Mouse (Mus musculus): ENCODE results near the gene Qrich1.

Gene Qrich1

DNA sequence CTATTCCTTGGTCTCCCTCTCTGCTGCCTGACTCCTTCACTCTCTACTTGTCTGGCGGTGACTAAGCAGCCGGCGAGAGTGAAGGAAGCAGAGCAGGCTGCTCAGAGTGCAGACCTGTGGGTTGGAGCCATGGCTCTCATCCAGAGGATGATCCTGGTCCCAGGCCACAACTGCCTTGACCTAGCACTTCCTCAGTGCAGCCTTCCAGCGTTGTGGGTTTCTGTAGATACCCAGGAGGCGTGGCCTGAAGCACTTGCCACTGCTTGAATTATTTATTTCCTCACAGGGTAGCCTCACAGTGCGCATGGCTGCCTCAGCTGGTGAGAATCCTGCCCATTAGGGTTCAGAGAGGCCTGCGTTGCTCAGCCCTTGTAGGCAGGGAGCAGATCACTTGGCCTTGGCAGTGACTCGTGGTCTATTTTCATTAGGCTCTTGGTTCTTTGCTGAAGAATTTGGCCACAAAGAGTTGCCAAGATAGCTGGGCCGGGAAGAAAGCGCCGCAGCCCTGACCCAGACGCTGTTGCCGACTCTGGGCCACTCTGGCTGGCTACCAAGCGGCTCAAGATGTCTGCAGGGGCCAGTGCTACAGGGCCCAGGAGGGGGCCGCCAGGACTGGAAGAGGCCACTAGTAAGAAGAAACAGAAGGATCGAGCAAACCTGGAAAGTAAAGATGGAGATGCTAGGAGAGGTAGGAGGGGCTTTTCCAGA lies 24.4 kb upstream of the Qrich1 start:
- DNase-seq (ENCODE audit: low spot score), result no peak

DNA sequence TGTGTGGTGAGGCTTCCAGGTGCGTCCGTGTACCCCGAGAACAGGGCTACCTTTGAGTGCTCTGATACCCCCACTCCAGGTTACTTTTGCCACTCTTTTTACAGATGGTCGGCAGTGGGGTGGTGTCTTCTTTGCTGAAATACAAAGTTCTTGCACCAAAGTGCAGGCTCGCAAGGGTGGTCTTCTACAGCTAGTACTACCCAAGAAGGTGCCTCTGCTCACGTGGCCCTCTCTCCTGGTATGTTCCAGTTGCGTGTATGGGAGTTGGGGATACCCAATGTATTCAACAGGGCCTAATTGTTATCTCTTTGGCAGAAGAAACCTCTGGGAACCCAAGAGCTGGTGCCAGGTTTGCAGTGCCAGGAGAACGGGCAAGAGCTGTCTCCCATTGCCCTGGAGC lies 23.4 kb upstream of the Qrich1 start:
- no peak for DNase-seq (ENCODE audit: low spot score)

GRCm38 (mm10) chr9:108494146-108494825 lies 22.3 kb upstream of the Qrich1 start:
- no peak for DNase-seq (ENCODE audit: low spot score)

DNA sequence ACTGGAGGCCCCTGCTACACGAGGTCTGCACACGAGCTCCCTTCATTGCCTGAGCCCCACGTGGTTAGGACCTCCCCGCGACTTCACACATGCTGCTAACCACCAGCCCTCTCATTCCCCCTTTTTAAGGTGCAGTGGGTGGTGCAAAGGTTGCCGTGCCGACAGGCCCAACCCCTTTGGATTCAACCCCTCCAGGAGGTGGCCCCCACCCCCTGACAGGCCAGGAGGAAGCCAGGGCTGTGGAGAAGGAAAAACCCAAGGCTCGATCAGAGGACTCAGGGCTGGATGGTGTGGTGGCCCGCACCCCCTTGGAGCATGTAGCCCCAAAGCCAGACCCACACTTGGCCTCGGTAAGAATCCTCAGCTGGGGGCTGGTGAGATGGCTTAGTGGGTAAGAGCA lies 21.7 kb upstream of the Qrich1 start:
- DNase-seq (ENCODE audit: low spot score), result no peak

DNA sequence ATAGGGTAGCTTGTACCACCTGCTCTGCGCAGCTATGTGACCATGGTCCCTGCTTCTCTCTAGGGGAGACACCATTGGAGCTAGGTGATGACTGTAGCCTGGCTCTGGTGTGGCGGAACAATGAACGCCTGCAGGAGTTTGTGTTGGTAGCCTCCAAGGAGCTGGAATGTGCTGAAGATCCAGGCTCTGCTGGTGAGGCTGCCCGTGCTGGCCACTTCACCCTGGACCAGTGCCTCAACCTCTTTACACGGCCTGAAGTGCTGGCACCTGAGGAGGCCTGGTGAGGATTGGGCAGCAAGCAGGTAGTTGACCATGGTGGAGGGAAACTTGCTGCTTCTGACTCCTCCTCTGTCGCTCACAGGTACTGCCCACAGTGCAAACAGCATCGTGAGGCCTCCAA lies 17.4 kb upstream of the Qrich1 start:
- no peak for DNase-seq (ENCODE audit: low spot score)

- DNase-seq (ENCODE audit: low spot score), result no peak
These were observed 16.7 kb upstream of the Qrich1 start for GRCm38 (mm10) chr9:108499943-108500342.

DNA sequence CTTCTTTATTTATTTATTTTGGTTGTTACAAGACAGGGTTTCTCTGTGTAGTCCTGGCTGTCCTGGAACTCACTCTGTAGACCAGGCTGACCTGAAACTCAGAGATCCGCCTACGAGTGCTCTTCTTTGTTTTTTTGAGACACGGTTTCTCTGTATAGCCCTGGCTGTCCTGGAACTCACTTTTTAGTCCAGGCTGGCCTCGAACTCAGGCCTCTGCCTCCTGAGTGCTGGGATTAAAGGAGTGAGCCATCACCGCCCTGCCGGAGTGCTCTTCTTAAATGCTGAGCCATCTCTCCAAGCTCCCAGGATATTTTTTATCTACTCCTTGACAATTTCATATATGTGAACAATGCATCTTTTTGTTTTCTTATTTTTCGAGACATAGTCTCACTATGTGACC lies 9.7 kb upstream of the Qrich1 start:
- DNase-seq (ENCODE audit: low spot score), result no peak

DNA sequence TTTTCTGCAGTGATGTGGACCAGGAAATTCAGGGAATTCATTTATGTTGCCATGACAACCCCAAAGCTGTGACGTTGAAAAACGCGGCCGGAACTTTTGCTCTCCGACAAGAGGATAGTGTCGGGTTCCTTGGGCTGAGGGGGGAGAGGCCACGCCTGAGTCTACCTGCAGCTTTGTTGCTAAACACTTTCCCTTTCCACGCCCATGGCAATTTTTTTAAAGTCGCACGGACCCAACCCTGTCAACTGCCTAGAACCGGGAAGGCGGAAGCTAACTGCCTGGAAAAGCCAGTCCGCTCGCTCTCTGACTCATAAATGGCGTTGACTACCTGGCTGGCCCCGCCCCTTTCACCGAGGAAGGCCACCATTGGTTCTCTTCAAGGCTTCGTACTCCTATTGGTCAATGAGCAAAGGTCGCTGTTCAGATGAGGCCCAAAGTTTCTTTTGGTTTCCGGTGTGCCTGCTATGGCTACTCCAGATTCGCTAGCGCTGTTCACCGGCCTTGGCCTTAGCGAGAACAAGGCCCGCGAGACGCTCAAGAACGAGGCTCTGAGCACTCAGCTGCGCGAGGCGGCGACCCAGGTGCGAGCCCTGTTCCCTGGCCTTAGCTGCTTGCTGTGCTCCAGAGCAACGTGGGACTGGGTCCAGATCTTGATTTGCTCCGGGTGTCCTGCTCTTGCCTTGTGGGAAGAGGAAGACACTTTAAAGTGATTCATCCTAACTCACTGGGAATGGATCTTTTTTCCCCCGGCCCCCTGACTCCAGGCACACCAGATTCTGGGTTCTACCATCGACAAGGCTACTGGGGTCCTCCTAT lies 8.8 kb upstream of the Qrich1 start, which contains the start of gene Qars:
Gene Qars, plus strand, starts transcription at position 88 of the 816 bp plus-strand sequence.
- peak; percentile 95 for DNase-seq (ENCODE audit: low spot score)

GRCm38 (mm10) chr9:108508776-108509175 lies 7.8 kb upstream of the Qrich1 start:
- no peak for DNase-seq (ENCODE audit: low spot score)

GRCm38 (mm10) chr9:108517253-108517930 lies 786 bp downstream of the Qrich1 start:
- DNase-seq (ENCODE audit: low spot score), result peak; percentile 80

DNA sequence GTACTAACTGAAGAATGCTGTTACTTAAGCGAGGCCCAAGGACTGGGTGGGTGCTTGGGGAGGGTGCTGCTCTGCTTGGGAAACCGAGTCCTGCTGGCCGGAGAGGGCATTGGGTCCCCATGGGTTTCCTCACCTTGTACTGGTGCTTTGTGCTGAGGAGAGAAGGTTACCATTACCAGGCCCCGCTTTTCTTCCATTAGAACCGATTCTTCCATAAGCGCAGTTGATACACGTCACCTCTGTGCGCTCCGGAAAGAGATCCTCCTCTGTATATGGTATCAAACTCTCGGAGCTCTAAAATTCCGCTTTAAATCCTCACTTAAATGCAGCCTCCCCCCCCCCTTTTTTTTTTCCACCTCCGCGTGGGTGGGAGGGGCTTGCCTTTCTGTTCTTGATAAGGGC lies 1.3 kb downstream of the Qrich1 start:
- DNase-seq (ENCODE audit: low spot score), result peak; percentile 40

DNA sequence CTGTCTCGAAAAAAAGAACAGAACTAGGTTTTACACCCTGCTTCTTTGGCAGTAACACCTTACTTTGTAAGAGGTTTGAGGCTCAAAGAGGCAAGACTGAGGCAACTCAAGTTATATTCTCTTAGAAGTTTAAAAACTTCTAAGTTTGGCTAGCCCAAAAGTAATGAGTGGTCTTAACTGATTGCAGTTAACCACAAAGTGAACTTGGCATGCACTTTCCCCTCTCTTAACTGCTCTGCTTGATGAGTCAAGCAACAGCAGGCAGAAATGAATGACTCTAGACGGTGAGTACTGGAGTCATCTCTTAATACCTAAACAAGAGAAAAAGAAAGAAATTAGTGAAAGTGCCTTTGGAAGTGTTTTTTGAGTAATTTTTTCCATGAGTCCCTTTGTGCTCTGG lies 5.0 kb downstream of the Qrich1 start:
- no peak for DNase-seq (ENCODE audit: low spot score)

- DNase-seq (ENCODE audit: low spot score), result no peak
These were observed 6.7 kb downstream of the Qrich1 start for GRCm38 (mm10) chr9:108523341-108523740.

DNA sequence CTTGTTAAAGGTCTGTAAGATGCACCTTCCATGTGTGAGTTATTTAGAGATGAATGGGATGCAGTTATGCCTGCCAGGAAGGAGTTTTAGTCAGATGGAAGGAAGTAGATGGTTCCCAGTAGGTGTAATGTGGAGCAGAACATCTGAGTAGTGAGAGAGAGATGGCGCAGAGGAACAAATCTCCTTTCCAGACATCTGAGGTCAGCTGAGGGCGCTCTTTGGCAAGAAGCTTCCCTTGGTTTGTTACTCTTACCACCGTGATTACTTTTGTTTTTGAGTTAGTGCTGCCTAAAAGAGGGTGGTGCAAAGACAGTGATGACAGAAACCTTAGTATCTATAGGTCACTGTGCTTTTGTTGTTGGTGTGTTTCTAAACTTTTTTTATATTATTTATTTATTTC lies 8.8 kb downstream of the Qrich1 start:
- DNase-seq (ENCODE audit: low spot score), result no peak

- DNase-seq (ENCODE audit: low spot score), result no peak
These were observed 14.3 kb downstream of the Qrich1 start for GRCm38 (mm10) chr9:108530954-108531353.

DNA sequence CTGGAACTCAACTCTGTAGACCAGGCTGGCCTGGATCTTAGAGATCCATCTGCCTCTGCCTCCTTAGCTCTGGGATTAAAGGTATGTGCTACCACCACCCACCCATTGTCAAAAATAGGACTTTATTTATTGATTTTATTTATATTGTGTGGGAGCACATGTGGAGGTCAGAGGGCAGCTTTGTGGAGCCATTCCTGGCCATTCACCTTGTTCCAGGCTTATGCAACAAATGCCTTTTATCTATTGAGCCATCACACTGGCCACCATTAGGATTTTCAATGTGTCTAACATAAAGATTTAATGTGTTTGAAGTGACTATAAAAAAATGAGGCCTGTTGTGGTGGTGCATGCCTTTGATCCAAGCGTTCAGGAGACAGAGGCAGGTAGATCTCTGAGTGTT lies 14.9 kb downstream of the Qrich1 start:
- no peak for DNase-seq (ENCODE audit: low spot score)

GRCm38 (mm10) chr9:108540846-108541245 lies 24.2 kb downstream of the Qrich1 start:
- no peak for DNase-seq (ENCODE audit: low spot score)

GRCm38 (mm10) chr9:108545986-108546385 lies 29.4 kb downstream of the Qrich1 start:
- DNase-seq (ENCODE audit: low spot score), result no peak

GRCm38 (mm10) chr9:108546875-108547274 lies 30.3 kb downstream of the Qrich1 start:
- no peak for DNase-seq (ENCODE audit: low spot score)

DNA sequence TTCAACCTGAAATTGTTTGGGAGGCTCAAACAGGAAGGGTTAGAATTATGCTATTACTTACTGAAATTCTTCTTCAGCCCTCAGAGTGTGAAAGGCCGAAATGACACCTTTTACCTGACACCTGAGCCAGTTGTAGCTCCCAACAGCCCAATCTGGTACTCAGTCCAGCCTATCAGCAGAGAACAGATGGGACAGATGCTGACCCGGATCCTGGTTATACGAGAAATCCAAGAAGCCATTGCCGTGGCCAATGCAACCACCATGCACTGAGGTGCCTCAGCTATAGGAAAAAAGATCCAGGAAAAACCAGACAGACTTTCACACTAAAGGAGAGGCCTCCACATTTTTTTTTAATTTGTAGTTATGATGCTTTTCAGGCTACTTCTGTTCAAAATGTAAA lies 42.6 kb downstream of the Qrich1 start:
- DNase-seq (ENCODE audit: low spot score), result no peak

DNA sequence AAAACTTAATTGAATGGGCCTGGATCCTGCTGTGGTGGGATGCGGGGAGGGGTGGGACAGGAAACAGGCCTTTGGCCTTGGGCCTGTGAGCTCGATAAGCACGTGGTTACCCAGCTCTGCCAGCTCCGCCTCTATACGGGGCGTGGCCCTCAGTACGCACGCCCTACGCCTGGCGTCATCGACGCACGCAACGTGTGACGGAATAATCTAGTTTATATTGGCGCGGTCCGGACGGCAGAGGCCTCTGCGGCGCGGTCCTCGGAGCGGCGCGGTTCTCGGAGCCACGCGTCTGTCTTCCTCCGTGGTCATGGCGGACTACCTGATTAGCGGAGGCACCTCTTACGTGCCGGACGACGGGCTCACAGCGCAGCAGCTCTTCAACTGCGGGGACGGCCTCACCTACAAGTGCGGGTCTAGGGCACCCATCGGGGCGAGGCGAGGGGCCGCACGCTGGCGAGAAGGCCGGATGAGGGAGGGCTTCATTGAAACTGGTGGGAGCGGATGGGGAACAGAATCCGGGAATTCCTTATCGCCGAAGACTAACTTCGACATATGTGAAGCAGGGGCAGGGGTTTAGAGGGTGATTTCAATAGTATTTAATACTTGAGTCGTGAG lies 43.7 kb downstream of the Qrich1 start, which contains the start of gene Impdh2:
Gene Impdh2, plus strand, starts transcription at position 60 of the 615 bp plus-strand sequence.
- peak; percentile 95 for DNase-seq (ENCODE audit: low spot score)

- peak; percentile 11 for DNase-seq (ENCODE audit: low spot score)
These were observed 47.1 kb downstream of the Qrich1 start for GRCm38 (mm10) chr9:108563671-108564070.
